Mouse (Mus musculus) regulatory T cell (primary cell): ENCODE results near the gene Yeats4.

Source experiments
- in situ Hi-C: fragments of 300-600 bp; cut with MboI, MseI; formaldehyde crosslinking; loops from one replicate; pipeline ENCODE4 v1.15.1; 2025; ENCODE audit warnings: high pct_unique_total_duplicates

Gene Yeats4

GRCm38 (mm10) chr10:117203558-117203981 lies 20.7 kb downstream of the Yeats4 start:
- in situ Hi-C loops: loop anchor here (25.0 kb wide), 1 partner anchor 166 kb away; the partner anchor contains the start of gene Lrrc10

DNA sequence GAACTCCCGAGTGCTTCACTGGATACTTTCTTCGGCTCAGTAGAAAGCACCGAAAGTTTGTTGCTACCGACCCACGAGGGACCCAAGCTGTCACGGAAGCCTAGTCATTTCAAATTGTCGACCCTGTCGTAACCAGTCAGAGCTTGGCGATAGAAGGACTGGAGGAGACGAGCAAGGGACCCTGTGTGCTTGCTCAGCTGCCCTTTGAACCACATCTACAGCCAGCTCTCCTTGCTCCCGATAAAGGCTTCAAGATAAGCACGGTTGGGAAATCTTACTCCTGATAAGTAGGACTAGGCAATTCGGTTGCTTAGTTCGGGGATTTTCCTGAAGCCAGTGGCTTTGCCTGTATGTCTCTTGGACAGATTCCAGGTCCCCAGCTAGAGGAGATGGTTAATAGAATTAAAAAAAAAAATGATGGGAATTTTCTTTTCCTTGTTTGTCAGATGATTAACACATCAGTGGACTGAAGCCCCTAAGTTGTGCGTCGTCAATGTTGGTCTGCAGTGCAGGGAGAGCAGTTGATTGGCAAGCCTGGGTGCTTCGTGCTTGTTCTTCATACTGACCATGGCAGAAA lies 21.2 kb downstream of the Yeats4 start:
- in situ Hi-C loops: loop anchor here (25.0 kb wide), 1 partner anchor 166 kb away; the partner anchor contains the start of gene Lrrc10

DNA sequence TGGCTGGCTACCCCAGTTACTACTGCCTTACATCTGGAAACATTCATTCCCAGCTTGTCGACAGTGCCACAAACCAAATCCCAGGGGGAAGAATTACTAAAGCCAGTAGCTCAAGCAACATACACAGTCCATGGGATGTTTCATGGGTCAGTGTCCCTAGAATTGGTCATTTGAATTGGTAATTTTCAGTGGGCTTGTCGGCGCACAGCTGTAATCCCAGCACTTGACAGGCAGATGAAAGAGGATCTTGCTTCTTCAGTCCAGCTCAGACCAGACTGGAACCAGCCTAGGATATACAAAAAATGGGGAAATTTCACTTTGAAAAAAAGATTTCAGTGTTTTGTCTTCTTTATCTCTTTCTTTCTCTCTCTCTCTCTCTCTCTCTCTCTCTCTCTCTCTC lies 24.6 kb downstream of the Yeats4 start:
- in situ Hi-C loops: loop anchor here (25.0 kb wide), 1 partner anchor 162 kb away; the partner anchor contains the start of gene Lrrc10

DNA sequence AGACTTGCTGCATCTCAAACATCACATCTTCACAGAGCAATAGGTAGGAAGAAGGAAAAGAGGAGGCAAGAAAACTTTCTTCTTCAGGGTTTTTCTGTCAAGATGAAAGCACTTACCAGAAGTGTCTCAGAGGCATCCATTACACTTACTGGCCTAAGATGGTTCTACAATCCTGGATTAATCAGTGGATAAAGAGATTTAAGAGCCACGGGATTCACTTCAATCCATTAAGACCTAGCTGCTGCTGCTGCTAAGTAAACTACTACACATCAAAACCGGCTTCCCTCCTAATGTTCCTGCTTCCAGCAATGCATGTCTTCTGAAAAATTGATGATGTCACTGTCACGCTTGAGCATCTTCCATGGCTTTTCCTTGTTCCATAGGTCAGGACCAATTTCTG lies 27.6 kb downstream of the Yeats4 start:
- in situ Hi-C loops: no loop called here

DNA sequence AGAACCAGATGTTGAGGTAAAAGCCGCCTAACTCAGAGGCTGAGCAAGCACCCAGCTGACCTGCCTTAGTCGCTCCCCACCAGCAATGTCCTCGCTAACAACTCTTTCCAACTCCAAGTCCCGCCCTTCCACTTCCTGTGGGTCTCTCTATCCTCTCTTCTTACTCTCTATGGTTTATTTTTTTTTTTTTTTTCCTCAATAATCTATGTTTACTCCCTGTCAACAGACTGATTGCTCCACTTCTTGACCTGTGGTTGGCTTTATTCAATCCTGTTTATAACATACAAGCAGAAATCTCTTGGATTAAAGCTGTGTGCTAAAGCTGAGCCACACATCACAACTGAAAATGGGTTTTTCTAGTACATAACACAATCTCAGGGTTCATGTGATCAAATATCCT lies 28.6 kb downstream of the Yeats4 start:
- in situ Hi-C loops: no loop called here

- in situ Hi-C loops: no loop called here
Measured at GRCm38 (mm10) chr10:117195005-117195404, 29.3 kb downstream of the Yeats4 start.

DNA sequence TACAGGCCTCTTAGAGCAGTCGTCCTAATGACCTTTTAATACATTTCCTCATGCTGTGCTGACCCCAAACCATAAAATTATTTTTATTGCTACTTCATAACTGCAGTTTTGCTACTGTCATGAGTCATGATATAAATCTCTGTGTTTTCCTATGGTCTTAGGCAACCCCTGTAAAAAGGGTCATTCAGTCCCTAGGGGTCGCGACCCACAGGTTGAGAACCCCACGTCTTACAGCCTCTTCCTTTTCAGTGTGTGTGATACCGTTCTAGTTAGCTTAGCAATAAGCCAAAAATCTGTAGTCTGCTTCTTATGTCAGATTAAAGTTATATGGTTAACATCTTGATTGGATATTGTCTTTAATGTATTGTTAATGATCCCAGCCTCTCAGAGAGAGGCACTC lies 30.9 kb downstream of the Yeats4 start:
- in situ Hi-C loops: no loop called here

GRCm38 (mm10) chr10:117185399-117186089 lies 38.8 kb downstream of the Yeats4 start:
- in situ Hi-C loops: no loop called here

DNA sequence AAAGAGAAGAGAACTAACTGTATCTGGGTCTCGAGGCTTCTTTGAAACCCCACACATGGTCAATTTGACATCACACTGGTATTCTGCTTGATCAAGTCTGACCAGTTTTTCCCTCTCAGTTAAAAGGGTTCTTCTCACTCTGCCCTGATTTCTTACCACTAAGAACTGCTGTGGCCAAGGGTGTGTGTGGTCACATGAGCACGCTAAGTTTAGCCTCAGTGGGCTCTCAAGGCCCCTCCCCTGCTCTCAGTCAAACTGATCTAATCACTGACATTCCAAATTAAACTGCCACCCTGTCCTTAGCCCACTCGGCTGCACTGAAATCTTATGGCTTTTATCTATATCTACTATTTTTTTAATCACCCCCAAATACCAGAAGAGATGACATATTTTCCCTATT lies 43.2 kb downstream of the Yeats4 start:
- in situ Hi-C loops: no loop called here

DNA sequence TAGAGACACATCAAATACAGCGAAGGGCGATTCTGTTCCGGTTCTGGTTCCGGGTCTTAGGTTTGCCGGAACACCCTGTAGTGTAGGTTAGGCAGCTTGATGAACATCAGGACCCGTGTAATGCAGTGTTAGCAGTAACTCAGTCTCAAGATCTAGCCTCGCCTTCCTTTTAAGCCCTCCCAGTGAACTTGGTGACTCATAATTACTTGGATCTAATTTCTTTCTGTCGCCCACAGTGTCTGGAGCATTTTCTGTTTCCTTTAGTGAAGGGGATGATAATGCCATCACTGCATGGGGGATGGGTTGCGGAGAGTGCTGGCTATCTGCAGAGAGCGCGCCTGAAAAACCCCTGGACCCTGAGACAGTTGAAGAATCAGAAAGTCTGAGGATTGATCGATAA lies 49.7 kb downstream of the Yeats4 start:
- in situ Hi-C loops: no loop called here

DNA sequence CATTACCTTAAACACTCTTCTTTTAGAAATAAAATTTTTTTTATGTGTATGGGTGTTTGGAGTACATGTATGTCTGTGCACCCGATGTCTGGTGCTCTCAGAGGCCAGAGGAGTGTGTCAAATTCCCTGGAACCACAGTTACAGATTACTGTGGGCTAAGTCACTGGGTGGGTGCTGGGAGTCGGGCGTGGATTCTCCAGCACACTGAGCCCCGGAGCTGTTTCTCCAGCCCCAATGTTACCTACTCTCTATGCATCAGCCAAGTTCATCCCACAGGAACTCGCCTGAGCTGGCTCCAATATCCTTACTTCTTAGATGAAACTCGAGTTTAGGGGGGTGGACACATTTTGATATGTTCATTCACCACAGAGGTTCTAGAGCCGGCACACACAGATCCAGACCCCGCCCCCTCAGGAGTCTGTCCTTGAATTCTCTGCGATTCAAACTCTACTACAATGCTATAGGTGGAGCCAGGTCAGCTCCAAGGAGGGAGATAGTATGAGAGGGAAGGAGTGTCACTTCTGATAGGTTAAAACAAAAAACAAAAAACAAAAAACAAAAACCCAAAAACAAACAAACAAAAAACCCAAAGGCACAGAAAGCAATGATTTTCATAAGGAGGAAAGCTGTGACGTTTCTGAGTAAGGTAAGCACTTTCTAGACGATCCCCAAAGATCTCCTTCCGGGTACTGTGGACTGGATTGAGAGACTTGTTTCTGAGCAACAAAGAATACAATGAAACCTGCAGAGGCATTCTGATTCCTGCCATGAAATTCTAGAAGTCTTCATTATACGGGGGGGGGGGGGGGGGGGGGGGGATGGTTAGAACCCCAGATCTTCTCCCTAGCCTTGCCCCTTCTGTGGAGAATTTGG lies 50.5 kb downstream of the Yeats4 start:
- in situ Hi-C loops: no loop called here

- in situ Hi-C loops: no loop called here
Measured at GRCm38 (mm10) chr10:117173111-117173510, 51.2 kb downstream of the Yeats4 start.

- in situ Hi-C loops: no loop called here
Measured at GRCm38 (mm10) chr10:117172069-117172468, 52.2 kb downstream of the Yeats4 start.

DNA sequence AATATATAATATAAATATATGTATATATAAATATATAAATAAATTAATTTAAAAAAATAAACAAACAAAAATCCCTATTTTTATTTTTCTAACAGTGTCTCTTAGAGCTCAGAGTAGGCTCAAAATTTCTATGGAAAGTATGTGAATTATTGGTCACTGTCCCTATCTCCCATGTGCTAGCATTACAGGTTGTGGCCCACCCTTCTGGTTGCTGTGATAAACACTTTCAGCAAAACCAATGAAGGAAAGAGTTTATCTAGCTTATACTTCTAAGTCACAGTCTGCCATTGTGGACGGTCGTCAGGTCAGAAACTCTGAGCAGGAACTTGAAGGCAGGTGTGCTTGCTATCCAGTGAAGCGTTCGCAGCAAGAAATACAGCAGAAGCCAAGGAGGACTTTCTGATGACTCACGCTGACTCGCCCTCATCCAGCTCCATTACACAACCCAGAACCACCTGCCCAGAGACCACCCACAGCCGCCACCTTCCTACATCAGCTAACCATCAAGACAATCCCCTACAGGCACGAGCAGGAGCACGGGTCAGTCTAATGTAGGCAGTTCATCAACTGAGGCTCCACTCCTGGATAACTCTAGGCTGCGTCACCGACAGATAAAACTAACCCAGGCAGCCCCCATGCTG lies 57.4 kb downstream of the Yeats4 start:
- in situ Hi-C loops: no loop called here
